ENCODE assay signal across 25 mouse cellular contexts in genomic region chr4:99966555-99966954, GRCm38 (mm10). TPM values are rescaled to one million over a fixed set of nuclear protein-coding genes. Genes with fewer than 3 reads are reported as not detected.
A peak's percentile ranks its signal among the peaks of the same experiment; 100 is the strongest.
DNase-seq lines count a peak whose midpoint lies in the region; ATAC-seq lines count a peak whose summit lies in the region.
"Had no signal": no experiment of that assay in that cellular context is flagged by ENCODE, and none has a peak within 500 bp of the region (broad histone marks: within the 10 kb centered on the region; RNA-seq: fewer than 3 reads in every experiment).

No protein-coding gene starts in this region.

- H3K9ac ChIP-seq in embryonic facial prominence, embryonic 11.5 days (replicated peaks; ENCODE audit: low read length) = no peak overlapping the region
- H3K9ac ChIP-seq: embryonic facial prominence, embryonic 12.5 days; hindbrain, embryonic 12.5 days; liver, embryonic 15.5 days; lung, embryonic 14.5 days had no signal

- H3K27ac ChIP-seq in embryonic facial prominence, embryonic 11.5 days (replicated peaks; ENCODE audit: low read depth, low read length) = no peak overlapping the region
- peak overlapping the region; percentile 72 for H3K27ac ChIP-seq in limb, embryonic 10.5 days
- H3K27ac ChIP-seq: embryonic facial prominence, embryonic 12.5 days; hindbrain, embryonic 12.5 days; liver, embryonic 15.5 days had no signal

- H3K4me3 ChIP-seq in embryonic facial prominence, embryonic 11.5 days (ENCODE audit: low read depth, low read length) = no peak overlapping the region
- H3K4me3 ChIP-seq in limb, embryonic 10.5 days = peak overlapping the region; percentile 9; the same call in 1 of the 2 replicates
- H3K4me3 ChIP-seq: embryonic facial prominence, embryonic 12.5 days; hindbrain, embryonic 12.5 days; liver, embryonic 15.5 days had no signal

- no peaks in the 10 kb centered on the region for H3K27me3 ChIP-seq in embryonic facial prominence, embryonic 11.5 days (ENCODE audit: control insufficient read depth, insufficient read depth, low read length)
- no peaks in the 10 kb centered on the region for H3K27me3 ChIP-seq in limb, embryonic 10.5 days (ENCODE audit: low read depth, poor library complexity, severe bottlenecking)
- H3K27me3 ChIP-seq: embryonic facial prominence, embryonic 12.5 days; hindbrain, embryonic 12.5 days; liver, embryonic 15.5 days had no signal

- intact Hi-C loops in gastrocnemius, postnatal 14 days (cut with DNase I; ENCODE audit: low total_unique reads) = no loop called here

- no peak overlapping the region for H3K4me2 ChIP-seq in embryonic facial prominence, embryonic 11.5 days (ENCODE audit: low read depth, low read length)
- H3K4me2 ChIP-seq: embryonic facial prominence, embryonic 12.5 days; hindbrain, embryonic 12.5 days; liver, embryonic 15.5 days; lung, embryonic 14.5 days; midbrain, embryonic 11.5 days had no signal

- H3K4me1 ChIP-seq in embryonic facial prominence, embryonic 11.5 days (ENCODE audit: control insufficient read depth, insufficient read depth, low read length) = peaks cover 2% of the 10 kb centered on the region; the same call in 1 of the 2 replicates
- peaks cover 44% of the 10 kb centered on the region for H3K4me1 ChIP-seq in limb, embryonic 10.5 days
- H3K4me1 ChIP-seq: liver, embryonic 15.5 days had no signal

- WGBS in embryonic facial prominence, embryonic 11.5 days = 20% methylated on average over 6 of the region's 6 CpGs
- 21% methylated on average over 6 of the region's 6 CpGs for WGBS in limb, embryonic 10.5 days

- H3K36me3 ChIP-seq in embryonic facial prominence, embryonic 11.5 days (replicated peaks; ENCODE audit: control insufficient read depth, insufficient read depth, low read depth, low read length) = no peaks in the 10 kb centered on the region
- H3K36me3 ChIP-seq in limb, embryonic 10.5 days = peaks cover 16% of the 10 kb centered on the region; the same call in 1 of the 2 replicates
- H3K36me3 ChIP-seq: embryonic facial prominence, embryonic 12.5 days had no signal

- no peaks in the 10 kb centered on the region for H3K9me3 ChIP-seq in embryonic facial prominence, embryonic 11.5 days (replicated peaks; ENCODE audit: control insufficient read depth, low read length)
- no peaks in the 10 kb centered on the region for H3K9me3 ChIP-seq in limb, embryonic 10.5 days (replicated peaks)
- H3K9me3 ChIP-seq: embryonic facial prominence, embryonic 12.5 days; hindbrain, embryonic 12.5 days; liver, embryonic 15.5 days had no signal

- no peak for ATAC-seq in embryonic facial prominence, embryonic 11.5 days (replicated peaks; ENCODE audit: insufficient number of reproducible peaks, low FRiP score, low TSS enrichment, low read depth)
- ATAC-seq in monocyte, adult 5-6 weeks (replicated peaks; ENCODE audit: insufficient number of reproducible peaks, low FRiP score, low TSS enrichment, poor library complexity, severe bottlenecking) = no peak
- ATAC-seq: forebrain, embryonic 14.5 days; inflammation-experienced regulatory T-cells, adult 6 months had no signal

- peak; percentile 53 for DNase-seq in embryo, embryonic 10 days (ENCODE audit: low spot score)
- DNase-seq in embryo, embryonic 10.5 days (ENCODE audit: low spot score) = peak; percentile 72
- DNase-seq in embryonic facial prominence, embryonic 11.5 days (ENCODE audit: low spot score) = peak; percentile 78
- peak; percentile 41 for DNase-seq in limb, embryonic 10.5 days (ENCODE audit: low spot score)
- DNase-seq in thymus, postnatal 25 days = no peak
- DNase-seq in heart, adult 9 months (ENCODE audit: low spot score in 2 of 2) = no peak
- no peak for DNase-seq in gastrocnemius, postnatal 14 days
- DNase-seq: adrenal gland, adult 2 months; adrenal gland, postnatal 36 days; B cell, adult 2 months; cerebellum, adult 8-10 months; cerebellum, postnatal 25 days; heart, postnatal 14 days; kidney, adult 11 months; kidney, postnatal 36 days; lung, embryonic 14.5 days; lung, postnatal 14 days; thymus, adult 2 months had no signal

RNA-seq across cellular contexts. Expression of gene Itgb3bp, which starts 36.9 kb away (rescaled TPM):
- 50.1 and 56.8 TPM in 2 replicates for polyA plus RNA-seq in embryonic facial prominence, embryonic 11.5 days (2014; fragmentation: Nextera tagmentation; extraction: Ambion mirVana)
- polyA plus RNA-seq in limb, embryonic 10.5 days (2016; fragmentation: Nextera tagmentation; extraction: Ambion mirVana) = 50.0 and 52.6 TPM in 2 replicates
- total RNA-seq in monocyte, adult 5-6 weeks (2017) = 6.0 to 8.1 TPM (median 8.1 TPM) in 3 replicates
- 1 to 10 TPM; 4.1 TPM for total RNA-seq in gastrocnemius, postnatal 14 days (2021)

RNA-seq across cellular contexts. Expression of gene Pgm1, which starts 37.3 kb away (rescaled TPM):
- 53.8 and 58.2 TPM in 2 replicates for polyA plus RNA-seq in embryonic facial prominence, embryonic 11.5 days (2014; fragmentation: Nextera tagmentation; extraction: Ambion mirVana)
- polyA plus RNA-seq in limb, embryonic 10.5 days (2016; fragmentation: Nextera tagmentation; extraction: Ambion mirVana) = 54.9 and 62.4 TPM in 2 replicates
- 11.8 to 18.0 TPM (median 14.0 TPM) in 3 replicates for total RNA-seq in monocyte, adult 5-6 weeks (2017)
- total RNA-seq in gastrocnemius, postnatal 14 days (2021) = 100 to 1,000 TPM; 889 to 917 TPM

Comparison
In these comparisons a context has a peak if more than half of its experiments do, and no peak if none do; other contexts are left out.
1. DNase-seq: peak in embryo, embryonic 10 days (single experiment), embryo, embryonic 10.5 days (single experiment), embryonic facial prominence, embryonic 11.5 days (single experiment) and limb, embryonic 10.5 days (single experiment); none in thymus, postnatal 25 days (single experiment), heart, adult 9 months (0 of 2) and gastrocnemius, postnatal 14 days (single experiment).
2. RNA of gene Pgm1, which starts 37.3 kb away (total RNA-seq): 889 to 917 TPM in gastrocnemius, postnatal 14 days; 11.8 to 18.0 TPM in monocyte, adult 5-6 weeks; every median in the first group is over 10 times any median in the second.